Mouse (Mus musculus) heart, embryonic 10.5 days (tissue): ENCODE data around the gene Cr1l. TPM values are rescaled to one million over a fixed set of nuclear protein-coding genes. Genes with fewer than 3 reads are reported as not detected.

ENCODE experiments used
- DNase-seq: peaks from one replicate; pipeline ENCODE4 v3.0.0-alpha.2; 2017; ENCODE audit warnings: low spot score
- H3K27ac ChIP-seq: fragments of 300-500 bp; sonication (generic); 2 replicates; pipeline ENCODE4 v1.5.1; 2016; ENCODE audit warnings: mild to moderate bottlenecking
- H3K27me3 ChIP-seq: fragments of 300-500 bp; sonication (generic); 2 replicates; pipeline ENCODE4 v1.6.1; 2016; ENCODE audit warnings: mild to moderate bottlenecking; ENCODE audit not compliant: poor library complexity, insufficient read depth, severe bottlenecking
- H3K36me3 ChIP-seq: fragments of 300-500 bp; sonication (generic); 2 replicates; pipeline ENCODE4 v1.6.1; 2016; ENCODE audit warnings: mild to moderate bottlenecking, moderate library complexity
- H3K4me1 ChIP-seq: fragments of 300-500 bp; sonication (generic); 2 replicates; pipeline ENCODE4 v1.6.1; 2016; ENCODE audit warnings: mild to moderate bottlenecking
- H3K4me3 ChIP-seq: fragments of 300-500 bp; sonication (generic); 2 replicates; pipeline ENCODE4 v1.5.1; 2016; ENCODE audit warnings: mild to moderate bottlenecking, moderate library complexity
- H3K9me3 ChIP-seq: fragments of 300-500 bp; sonication (generic); 2 replicates; pipeline ENCODE4 v1.6.1; 2016; ENCODE audit warnings: mild to moderate bottlenecking, moderate library complexity
- WGBS: fragments of 180-500 bp; shearing (Covaris S2); methylation state at CpG from one replicate; pipeline ENCODE4 v1.1.7; 2016; 5-methylcytosine and 5-hydroxymethylcytosine counted together
- polyA plus RNA-seq: library from polyadenylated mRNA; unstranded; fragments of >200 nt; fragmentation: Nextera tagmentation; extraction: Ambion mirVana; gene quantifications from 2 replicates; pipeline ENCODE4 v1.2.1, GENCODE M21; 2016

Cr1l gene
- 52.8 and 60.0 TPM in 2 replicates for polyA plus RNA-seq

- no peaks in the 10 kb centered on the region for H3K9me3 ChIP-seq
- peaks cover 19% of the 10 kb centered on the region for H3K36me3 ChIP-seq
- no peaks in the 10 kb centered on the region for H3K4me1 ChIP-seq
- DNase-seq = peak; percentile 94
- no peaks in the 10 kb centered on the region for H3K27me3 ChIP-seq
- peak within 1 kb of the TSS; percentile 71 for H3K4me3 ChIP-seq
- peak within 1 kb of the TSS; percentile 98 for H3K27ac ChIP-seq
- WGBS = under 1% methylated on average over 31 of the region's 31 CpGs
Measured at GRCm38 (mm10) chr1:195130953-195131674, at the start of gene Cr1l. TSS of gene Cr1l (minus strand) at chr1:195131586.

GRCm38 (mm10) chr1:195175980-195176931 lies 44.9 kb upstream of the Cr1l start, which contains the start of gene Cr2:
TSS of gene Cr2 (minus strand) at chr1:195176716.
- H3K4me3 ChIP-seq = peak within 1 kb of the TSS; percentile 52
- DNase-seq = peak; percentile 93
- H3K4me1 ChIP-seq = no peaks in the 10 kb centered on the region
- H3K36me3 ChIP-seq = no peaks in the 10 kb centered on the region
- H3K27me3 ChIP-seq = no peaks in the 10 kb centered on the region
- WGBS = 7% methylated on average over 20 of the region's 20 CpGs
- peak within 1 kb of the TSS; percentile 49; the same call in 1 of the 2 replicates for H3K27ac ChIP-seq
- no peaks in the 10 kb centered on the region for H3K9me3 ChIP-seq

- DNase-seq = no peak
- no peaks in the 10 kb centered on the region for H3K27me3 ChIP-seq
- 80% methylated on average over 9 of the region's 9 CpGs for WGBS
- H3K4me3 ChIP-seq = no peak overlapping the region
- no peaks in the 10 kb centered on the region for H3K4me1 ChIP-seq
- no peaks in the 10 kb centered on the region for H3K36me3 ChIP-seq
- no peak overlapping the region for H3K27ac ChIP-seq
- H3K9me3 ChIP-seq = no peaks in the 10 kb centered on the region
Measured at GRCm38 (mm10) chr1:195164996-195165755, 33.8 kb upstream of the Cr1l start.

GRCm38 (mm10) chr1:195132070-195132469 lies 684 bp upstream of the Cr1l start:
- Histone ChIP-seq H3K4me3 (peak overlapping the region; percentile 71), H3K9me3 (no peaks in the 10 kb centered on the region), H3K4me1 (no peaks in the 10 kb centered on the region), H3K36me3 (peaks cover 16% of the 10 kb centered on the region), H3K27ac (no peak overlapping the region; the same call in 1 of the 2 replicates), H3K27me3 (no peaks in the 10 kb centered on the region)
- DNase-seq = no peak
- 56% methylated on average over 3 of the region's 3 CpGs for WGBS

GRCm38 (mm10) chr1:195131675-195132015 lies 259 bp upstream of the Cr1l start:
- Histone ChIP-seq H3K4me1 (no peaks in the 10 kb centered on the region), H3K4me3 (peak overlapping the region; percentile 71), H3K9me3 (no peaks in the 10 kb centered on the region), H3K27ac (peak overlapping the region; percentile 98), H3K27me3 (no peaks in the 10 kb centered on the region), H3K36me3 (peaks cover 19% of the 10 kb centered on the region)
- 30% methylated on average over 4 of the region's 4 CpGs for WGBS
- no peak for DNase-seq

GRCm38 (mm10) chr1:195130479-195130878 lies 907 bp downstream of the Cr1l start:
- DNase-seq = no peak
- Histone ChIP-seq H3K36me3 (peaks cover 23% of the 10 kb centered on the region), H3K4me3 (peak overlapping the region; percentile 71), H3K27me3 (no peaks in the 10 kb centered on the region), H3K9me3 (no peaks in the 10 kb centered on the region), H3K27ac (peak overlapping the region; percentile 98), H3K4me1 (no peaks in the 10 kb centered on the region)
- 9% methylated on average over 2 of the region's 2 CpGs for WGBS

- Histone ChIP-seq H3K4me3 (peak overlapping the region; percentile 71), H3K36me3 (peaks cover 29% of the 10 kb centered on the region)
Measured at GRCm38 (mm10) chr1:195129867-195130266, 1.5 kb downstream of the Cr1l start.

GRCm38 (mm10) chr1:195114414-195114813 lies 17.0 kb downstream of the Cr1l start:
- Histone ChIP-seq H3K4me3 (no peak overlapping the region), H3K4me1 (no peaks in the 10 kb centered on the region), H3K27ac (no peak overlapping the region), H3K9me3 (no peaks in the 10 kb centered on the region), H3K27me3 (no peaks in the 10 kb centered on the region), H3K36me3 (peaks cover 48% of the 10 kb centered on the region)
- 83% methylated on average over 1 of the region's 1 CpGs for WGBS
- DNase-seq = no peak

More at GRCm38 (mm10) chr1:195129867-195130266, 1.5 kb downstream of the Cr1l start:
- H3K9me3 ChIP-seq = no peaks in the 10 kb centered on the region
- no peaks in the 10 kb centered on the region for H3K4me1 ChIP-seq
- no peak for DNase-seq
- 81% methylated on average over 1 of the region's 1 CpGs for WGBS
- no peaks in the 10 kb centered on the region for H3K27me3 ChIP-seq
- no peak overlapping the region for H3K27ac ChIP-seq

- H3K4me1 ChIP-seq = no peaks in the 10 kb centered on the region
- no peak for DNase-seq
- H3K27ac ChIP-seq = no peak overlapping the region
- H3K27me3 ChIP-seq = no peaks in the 10 kb centered on the region
- H3K36me3 ChIP-seq = peaks cover 48% of the 10 kb centered on the region
- WGBS = 80% methylated on average over 4 of the region's 4 CpGs
- H3K9me3 ChIP-seq = no peaks in the 10 kb centered on the region
- no peak overlapping the region for H3K4me3 ChIP-seq
Measured at GRCm38 (mm10) chr1:195113621-195114020, 17.8 kb downstream of the Cr1l start.

GRCm38 (mm10) chr1:195100693-195101092 lies 30.7 kb downstream of the Cr1l start:
- Histone ChIP-seq H3K9me3 (no peaks in the 10 kb centered on the region), H3K4me3 (no peak overlapping the region), H3K4me1 (peaks cover 6% of the 10 kb centered on the region), H3K36me3 (peaks cover 58% of the 10 kb centered on the region), H3K27me3 (no peaks in the 10 kb centered on the region), H3K27ac (no peak overlapping the region)
- 16% methylated on average over 4 of the region's 4 CpGs for WGBS
- no peak for DNase-seq

- no peaks in the 10 kb centered on the region for H3K9me3 ChIP-seq
- peaks cover 7% of the 10 kb centered on the region for H3K4me1 ChIP-seq
- no peak overlapping the region for H3K4me3 ChIP-seq
- H3K36me3 ChIP-seq = peaks cover 44% of the 10 kb centered on the region
- no peak for DNase-seq
- H3K27ac ChIP-seq = no peak overlapping the region
- no peaks in the 10 kb centered on the region for H3K27me3 ChIP-seq
- 92% methylated on average over 1 of the region's 1 CpGs for WGBS
Measured at GRCm38 (mm10) chr1:195098004-195098403, 33.4 kb downstream of the Cr1l start.

GRCm38 (mm10) chr1:195092220-195092720 lies 39.1 kb downstream of the Cr1l start, which contains the start of gene Cd46:
TSS of gene Cd46 (minus strand) at chr1:195092249.
- Histone ChIP-seq H3K9me3 (no peaks in the 10 kb centered on the region), H3K4me3 (peak within 1 kb of the TSS; percentile 64), H3K4me1 (peaks cover 7% of the 10 kb centered on the region), H3K27ac (peak within 1 kb of the TSS; percentile 84), H3K27me3 (no peaks in the 10 kb centered on the region), H3K36me3 (peaks cover 11% of the 10 kb centered on the region)
- WGBS = 2% methylated on average over 14 of the region's 14 CpGs
- DNase-seq = peak; percentile 94
